Mouse (Mus musculus) ES-E14 (cell line): ENCODE data around the gene Kdm4b.

Source experiments
- ZC3H11A ChIP-seq: IDR thresholded peaks from 2 replicates; pipeline ENCODE4 v1.6.1; 2012; ENCODE audit warnings: low read depth, mild to moderate bottlenecking, inconsistent platforms, low read length, borderline replicate concordance
- ZNF384 ChIP-seq: IDR thresholded peaks from 2 replicates; pipeline ENCODE4 v1.6.1; 2012; ENCODE audit warnings: low read depth, low read length, inconsistent platforms

DNA sequence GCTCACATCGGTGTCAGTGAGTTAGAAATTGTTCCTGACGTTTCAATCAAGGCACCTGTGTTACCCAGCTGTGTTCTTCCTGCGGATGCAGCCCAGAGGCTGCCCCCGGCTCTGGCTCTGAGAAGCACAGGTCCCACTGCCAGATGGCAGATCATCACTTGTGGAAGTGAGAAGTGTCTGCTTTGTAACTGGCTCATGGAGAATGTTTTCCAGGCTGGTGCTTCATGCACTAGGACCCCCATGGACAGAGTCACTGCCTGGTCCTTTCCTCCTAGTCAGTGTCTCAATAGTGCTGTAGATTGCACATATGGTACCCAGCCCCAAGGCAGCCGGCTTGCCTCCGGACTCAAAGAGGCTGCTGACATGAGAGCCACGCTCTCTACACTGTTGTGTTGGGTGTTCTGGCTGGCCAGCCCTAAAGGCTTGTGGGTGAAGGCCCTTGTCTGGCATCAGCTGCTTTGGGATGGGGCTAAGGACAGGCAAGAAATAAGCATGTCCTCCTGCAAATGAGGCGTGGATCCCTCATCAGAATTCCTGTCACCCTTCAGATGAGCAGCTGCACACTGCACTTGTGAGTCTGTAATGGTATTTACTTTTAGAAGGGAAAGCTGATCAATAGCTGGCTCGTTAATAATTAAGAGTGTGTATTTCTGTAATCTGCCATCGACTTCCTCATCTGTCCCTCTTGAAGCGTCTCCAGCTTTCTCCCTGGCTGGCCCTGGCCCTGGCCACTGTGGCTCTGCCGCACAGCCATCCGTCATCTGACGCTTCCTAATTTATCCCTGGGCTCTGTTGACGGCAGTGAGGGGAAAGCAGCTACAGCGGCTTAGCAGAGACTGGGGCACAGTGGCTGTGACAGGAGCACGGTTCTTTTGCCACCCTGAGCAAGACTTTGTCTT is 47.5 kb downstream of the Kdm4b start:
- no peak for TF ChIP-seq ZC3H11A
- no peak for TF ChIP-seq ZNF384
